Mouse (Mus musculus): Measurements from ENCODE around the gene Irs2. TPM values are rescaled to one million over a fixed set of nuclear protein-coding genes. Genes with fewer than 3 reads are reported as not detected.

Irs2 gene
- polyA plus RNA-seq (2012; rRNA removed) = 20.7 and 27.1 TPM in 2 replicates

GRCm38 (mm10) chr8:11008379-11008775 lies at the start of gene Irs2:
Irs2 (minus strand) TSS chr8:11008458.
- WGBS = under 1% methylated on average over 49 of the region's 64 CpGs
- Histone ChIP-seq H3K4me1 (ENCODE audit: control insufficient read depth, insufficient read depth, low read length) (peaks cover 8% of the 10 kb centered on the region; the same call in 1 of the 2 replicates), H3K4me3 (replicated peaks; ENCODE audit: extremely low read depth, low read depth, low read length) (peak within 1 kb of the TSS; percentile 93)
- no peak for DNase-seq
- TF ChIP-seq CTCF (IDR thresholded peaks at IDR 0.05; ENCODE audit: insufficient read depth, low read length) (no peak), POLR2A (IDR thresholded peaks at IDR 0.05; ENCODE audit: borderline replicate concordance, extremely low read depth, low read depth, low read length) (no peak)

GRCm38 (mm10) chr8:11056665-11057064 lies 48.4 kb upstream of the Irs2 start:
- TF ChIP-seq CTCF (IDR thresholded peaks at IDR 0.05; ENCODE audit: insufficient read depth, low read length) (no peak), POLR2A (IDR thresholded peaks at IDR 0.05; ENCODE audit: borderline replicate concordance, extremely low read depth, low read depth, low read length) (no peak)
- no peak for DNase-seq
- H3K4me1 ChIP-seq (ENCODE audit: control insufficient read depth, insufficient read depth, low read length) = no peaks in the 10 kb centered on the region
- whole genome bisulfite sequencing = 90% methylated on average over 5 of the region's 5 CpGs
- no peak overlapping the region for H3K4me3 ChIP-seq (replicated peaks; ENCODE audit: extremely low read depth, low read depth, low read length)

- 77% methylated on average over 8 of the region's 8 CpGs for WGBS
- TF ChIP-seq POLR2A (IDR thresholded peaks at IDR 0.05; ENCODE audit: borderline replicate concordance, extremely low read depth, low read depth, low read length) (no peak), CTCF (IDR thresholded peaks at IDR 0.05; ENCODE audit: insufficient read depth, low read length) (no peak)
- no peak for DNase-seq
- Histone ChIP-seq H3K4me1 (ENCODE audit: control insufficient read depth, insufficient read depth, low read length) (no peaks in the 10 kb centered on the region), H3K4me3 (replicated peaks; ENCODE audit: extremely low read depth, low read depth, low read length) (no peak overlapping the region)
Measured at GRCm38 (mm10) chr8:11056175-11056563, 47.9 kb upstream of the Irs2 start.

GRCm38 (mm10) chr8:11055557-11056174 lies 47.4 kb upstream of the Irs2 start:
- no peak for DNase-seq
- H3K4me3 ChIP-seq (replicated peaks; ENCODE audit: extremely low read depth, low read depth, low read length) = no peak overlapping the region
- H3K4me1 ChIP-seq (ENCODE audit: control insufficient read depth, insufficient read depth, low read length) = no peaks in the 10 kb centered on the region
- WGBS = 68% methylated on average over 16 of the region's 16 CpGs
- TF ChIP-seq CTCF (IDR thresholded peaks at IDR 0.05; ENCODE audit: insufficient read depth, low read length) (no peak), POLR2A (IDR thresholded peaks at IDR 0.05; ENCODE audit: borderline replicate concordance, extremely low read depth, low read depth, low read length) (no peak)

GRCm38 (mm10) chr8:11049835-11050234 lies 41.6 kb upstream of the Irs2 start:
- no peak for DNase-seq
- 64% methylated on average over 5 of the region's 5 CpGs for WGBS
- TF ChIP-seq POLR2A (IDR thresholded peaks at IDR 0.05; ENCODE audit: borderline replicate concordance, extremely low read depth, low read depth, low read length) (no peak), CTCF (IDR thresholded peaks at IDR 0.05; ENCODE audit: insufficient read depth, low read length) (no peak)
- no peaks in the 10 kb centered on the region for H3K4me1 ChIP-seq (ENCODE audit: control insufficient read depth, insufficient read depth, low read length)
- no peak overlapping the region for H3K4me3 ChIP-seq (replicated peaks; ENCODE audit: extremely low read depth, low read depth, low read length)

GRCm38 (mm10) chr8:11047812-11048211 lies 39.6 kb upstream of the Irs2 start:
- H3K4me1 ChIP-seq (ENCODE audit: control insufficient read depth, insufficient read depth, low read length) = no peaks in the 10 kb centered on the region
- no peak overlapping the region for H3K4me3 ChIP-seq (replicated peaks; ENCODE audit: extremely low read depth, low read depth, low read length)
- no peak for DNase-seq
- TF ChIP-seq POLR2A (IDR thresholded peaks at IDR 0.05; ENCODE audit: borderline replicate concordance, extremely low read depth, low read depth, low read length) (no peak), CTCF (IDR thresholded peaks at IDR 0.05; ENCODE audit: insufficient read depth, low read length) (no peak)
- WGBS = 86% methylated on average over 1 of the region's 1 CpGs

- Histone ChIP-seq H3K4me1 (ENCODE audit: control insufficient read depth, insufficient read depth, low read length) (no peaks in the 10 kb centered on the region), H3K4me3 (replicated peaks; ENCODE audit: extremely low read depth, low read depth, low read length) (no peak overlapping the region)
- WGBS = 64% methylated on average over 11 of the region's 11 CpGs
- no peak for TF ChIP-seq CTCF (IDR thresholded peaks at IDR 0.05; ENCODE audit: insufficient read depth, low read length)
- no peak for TF ChIP-seq POLR2A (IDR thresholded peaks at IDR 0.05; ENCODE audit: borderline replicate concordance, extremely low read depth, low read depth, low read length)
- no peak for DNase-seq
Measured at GRCm38 (mm10) chr8:11044660-11045059, 36.4 kb upstream of the Irs2 start.

GRCm38 (mm10) chr8:11043591-11043990 lies 35.3 kb upstream of the Irs2 start:
- DNase-seq = no peak
- no peaks in the 10 kb centered on the region for H3K4me1 ChIP-seq (ENCODE audit: control insufficient read depth, insufficient read depth, low read length)
- WGBS = 86% methylated on average over 4 of the region's 4 CpGs
- TF ChIP-seq POLR2A (IDR thresholded peaks at IDR 0.05; ENCODE audit: borderline replicate concordance, extremely low read depth, low read depth, low read length) (no peak), CTCF (IDR thresholded peaks at IDR 0.05; ENCODE audit: insufficient read depth, low read length) (no peak)
- H3K4me3 ChIP-seq (replicated peaks; ENCODE audit: extremely low read depth, low read depth, low read length) = no peak overlapping the region

GRCm38 (mm10) chr8:11042872-11043587 lies 34.8 kb upstream of the Irs2 start:
- H3K4me1 ChIP-seq (ENCODE audit: control insufficient read depth, insufficient read depth, low read length) = no peaks in the 10 kb centered on the region
- TF ChIP-seq CTCF (IDR thresholded peaks at IDR 0.05; ENCODE audit: insufficient read depth, low read length) (no peak), POLR2A (IDR thresholded peaks at IDR 0.05; ENCODE audit: borderline replicate concordance, extremely low read depth, low read depth, low read length) (no peak)
- WGBS = 85% methylated on average over 9 of the region's 9 CpGs

GRCm38 (mm10) chr8:11040088-11040487 lies 31.8 kb upstream of the Irs2 start:
- TF ChIP-seq POLR2A (IDR thresholded peaks at IDR 0.05; ENCODE audit: borderline replicate concordance, extremely low read depth, low read depth, low read length) (no peak), CTCF (IDR thresholded peaks at IDR 0.05; ENCODE audit: insufficient read depth, low read length) (no peak)
- Histone ChIP-seq H3K4me3 (replicated peaks; ENCODE audit: extremely low read depth, low read depth, low read length) (no peak overlapping the region), H3K4me1 (ENCODE audit: control insufficient read depth, insufficient read depth, low read length) (no peaks in the 10 kb centered on the region)
- no peak for DNase-seq
- 82% methylated on average over 7 of the region's 7 CpGs for WGBS

More at GRCm38 (mm10) chr8:11042872-11043587, 34.8 kb upstream of the Irs2 start:
- no peak for DNase-seq
- no peak overlapping the region for H3K4me3 ChIP-seq (replicated peaks; ENCODE audit: extremely low read depth, low read depth, low read length)
